Mouse (Mus musculus): ENCODE data around the gene Cavin4. TPM values are rescaled to one million over a fixed set of nuclear protein-coding genes. Genes with fewer than 3 reads are reported as not detected.

The Cavin4 gene
- total and polyA plus RNA-seq, 2 experiments from 2014 or later, result 0.79 to 1.4 TPM

DNA sequence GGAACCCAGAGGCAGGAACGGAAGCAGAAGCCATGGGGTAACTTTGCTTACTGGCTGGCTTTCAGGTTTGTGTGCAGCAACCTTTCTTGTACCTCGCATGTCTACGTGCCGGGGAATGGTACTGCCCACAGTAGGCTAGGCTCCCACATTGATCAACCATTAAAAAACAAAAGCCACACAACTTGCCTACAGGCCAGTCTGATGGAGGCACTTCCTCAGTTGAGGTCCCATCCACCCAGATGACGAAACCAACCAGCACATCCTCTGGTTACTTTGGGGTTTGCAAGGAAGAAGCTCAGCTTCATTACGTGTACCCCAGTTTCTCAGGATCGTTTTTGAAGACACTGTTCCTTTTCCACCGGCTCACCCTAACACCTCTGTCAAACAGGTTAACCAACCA, 6.8 kb upstream of the Cavin4 start:
- no peak for TF ChIP-seq CTCF (IDR thresholded peaks at IDR 0.05)
- Histone ChIP-seq H3K4me2 (ENCODE audit: low read depth, low read length, poor library complexity, severe bottlenecking) (no peak overlapping the region), H3K27me3 (ENCODE audit: insufficient read depth, low read length) (no peaks in the 10 kb centered on the region)

DNA sequence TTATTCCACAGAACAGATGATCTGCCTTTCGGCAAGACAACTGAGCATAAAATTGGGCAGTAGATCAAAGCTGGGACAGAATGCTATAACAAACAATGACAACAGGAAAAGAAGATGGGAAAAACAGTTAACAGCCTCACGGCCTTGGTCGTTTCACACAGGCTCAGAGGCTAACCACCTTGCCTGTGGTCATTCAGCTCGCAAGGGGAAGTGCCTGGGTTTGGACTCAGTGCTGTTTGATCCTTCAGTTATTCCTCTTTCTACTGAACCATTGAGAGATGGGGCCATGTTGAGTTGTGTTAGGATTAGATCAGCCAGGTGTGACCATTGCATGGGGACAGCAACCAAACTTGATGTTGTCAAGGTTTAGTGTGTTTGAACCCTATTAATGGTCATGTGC, 3.2 kb upstream of the Cavin4 start:
- H3K36me3 ChIP-seq (ENCODE audit: insufficient read depth, low read length), result peaks cover 29% of the 10 kb centered on the region
- TF ChIP-seq CTCF (IDR thresholded peaks at IDR 0.05), result no peak
- no peak overlapping the region for H3K27ac ChIP-seq (ENCODE audit: low read depth, low read length)
- no peak overlapping the region for H3K4me3 ChIP-seq (ENCODE audit: low read depth, low read length)
- H3K4me2 ChIP-seq (ENCODE audit: low read depth, low read length, poor library complexity, severe bottlenecking), result no peak overlapping the region
- H3K4me1 ChIP-seq (ENCODE audit: insufficient read depth, low read length), result no peaks in the 10 kb centered on the region
- no peaks in the 10 kb centered on the region for H3K9me3 ChIP-seq (ENCODE audit: low read length)
- no peaks in the 10 kb centered on the region for H3K27me3 ChIP-seq (ENCODE audit: insufficient read depth, low read length)
- DNase-seq (ENCODE audit: low spot score) (no peak), ATAC-seq (ENCODE audit: low FRiP score) (no peak)
- 87% methylated on average over 4 of the region's 4 CpGs for WGBS
- no peak overlapping the region for H3K9ac ChIP-seq (replicated peaks; ENCODE audit: low read length, poor library complexity, severe bottlenecking)

More for the DNA sequence above, 6.8 kb upstream of the Cavin4 start:
- Histone ChIP-seq H3K9me3 (ENCODE audit: low read length) (no peaks in the 10 kb centered on the region), H3K36me3 (ENCODE audit: insufficient read depth, low read length) (peaks cover 29% of the 10 kb centered on the region), H3K27ac (ENCODE audit: low read depth, low read length) (no peak overlapping the region), H3K4me3 (ENCODE audit: low read depth, low read length) (no peak overlapping the region), H3K9ac (replicated peaks; ENCODE audit: low read length, poor library complexity, severe bottlenecking) (no peak overlapping the region), H3K4me1 (ENCODE audit: insufficient read depth, low read length) (no peaks in the 10 kb centered on the region)
- WGBS, result 94% methylated on average over 8 of the region's 8 CpGs
- ATAC-seq (ENCODE audit: low FRiP score), result no peak
- DNase-seq (ENCODE audit: low spot score), result no peak

DNA sequence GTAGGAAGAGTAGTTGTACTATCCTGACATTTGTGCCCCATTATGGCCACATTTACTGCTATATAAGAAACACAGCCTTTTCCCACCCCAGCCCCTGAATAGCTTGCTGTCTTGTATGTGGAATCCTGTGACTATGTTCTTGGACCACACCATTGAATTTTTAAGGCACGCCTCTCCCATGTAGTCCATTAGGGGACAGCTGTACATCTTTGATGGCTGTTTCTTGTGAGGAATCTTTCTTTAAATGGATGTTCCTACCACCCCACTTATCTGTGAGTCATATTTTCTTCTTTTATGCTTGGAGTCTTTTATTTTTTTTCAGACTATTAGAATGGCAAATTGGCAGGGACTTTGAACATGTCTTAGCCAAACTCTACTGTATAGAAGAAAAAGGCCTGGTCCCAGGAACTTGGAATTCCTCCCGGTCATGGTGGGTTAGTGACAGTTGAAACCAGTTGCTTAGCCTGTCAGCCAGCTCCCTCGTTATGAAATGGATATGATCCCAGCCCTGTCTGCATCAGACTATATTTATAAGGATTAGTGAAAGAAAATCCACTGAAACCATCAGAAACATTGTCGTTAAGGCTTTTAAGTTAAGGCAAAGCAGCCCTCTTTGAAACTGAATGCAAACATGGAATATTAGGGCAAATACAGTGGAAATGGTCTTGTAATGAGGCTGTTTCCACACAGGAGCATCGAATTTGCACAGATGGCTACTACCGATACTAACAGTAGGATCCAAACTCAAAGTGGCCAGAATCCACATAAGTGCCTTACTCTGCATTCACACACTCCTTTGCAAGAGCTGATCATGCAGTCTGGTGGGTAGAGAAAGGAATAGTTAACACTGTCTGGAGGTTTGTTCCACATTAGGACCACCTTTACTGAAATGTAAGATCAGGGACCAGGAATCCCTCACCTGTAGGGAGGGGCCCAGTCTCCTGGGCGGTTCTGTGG, 2.4 kb upstream of the Cavin4 start:
- Histone ChIP-seq H3K9ac (replicated peaks; ENCODE audit: low read length, poor library complexity, severe bottlenecking) (no peak overlapping the region), H3K27me3 (ENCODE audit: insufficient read depth, low read length) (no peaks in the 10 kb centered on the region), H3K9me3 (ENCODE audit: low read length) (no peaks in the 10 kb centered on the region), H3K4me3 (ENCODE audit: low read depth, low read length) (no peak overlapping the region), H3K4me1 (ENCODE audit: insufficient read depth, low read length) (no peaks in the 10 kb centered on the region), H3K27ac (ENCODE audit: low read depth, low read length) (no peak overlapping the region), H3K4me2 (ENCODE audit: low read depth, low read length, poor library complexity, severe bottlenecking) (no peak overlapping the region), H3K36me3 (ENCODE audit: insufficient read depth, low read length) (peaks cover 33% of the 10 kb centered on the region)
- TF ChIP-seq CTCF (IDR thresholded peaks at IDR 0.05), result no peak
- ATAC-seq (ENCODE audit: low FRiP score) (no peak), DNase-seq (ENCODE audit: low spot score) (peak; percentile 52)
- WGBS, result 82% methylated on average over 7 of the region's 7 CpGs

DNA sequence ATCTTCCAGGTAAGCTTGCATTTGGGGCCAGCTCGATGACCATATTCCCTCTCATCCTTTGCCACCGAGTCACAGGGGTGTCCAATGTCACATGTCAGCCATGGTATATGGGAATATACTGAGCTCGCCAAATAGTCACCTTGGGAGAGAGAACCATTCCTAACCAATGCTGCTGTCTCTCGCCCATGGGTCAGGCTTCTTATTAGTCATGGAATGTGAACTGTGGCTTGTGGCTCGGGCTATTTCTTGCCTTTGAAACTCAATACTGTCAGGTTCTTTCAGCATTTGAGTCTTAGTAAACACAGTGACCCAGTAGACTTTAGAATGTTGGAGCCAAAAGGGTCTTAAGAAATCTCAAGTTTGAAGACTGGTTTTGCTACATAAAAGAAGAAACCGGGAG, 707 bp downstream of the Cavin4 start:
- Histone ChIP-seq H3K4me3 (ENCODE audit: low read depth, low read length) (no peak overlapping the region), H3K9me3 (ENCODE audit: low read length) (no peaks in the 10 kb centered on the region), H3K27me3 (ENCODE audit: insufficient read depth, low read length) (no peaks in the 10 kb centered on the region), H3K9ac (replicated peaks; ENCODE audit: low read length, poor library complexity, severe bottlenecking) (no peak overlapping the region), H3K36me3 (ENCODE audit: insufficient read depth, low read length) (peaks cover 19% of the 10 kb centered on the region; the same call in 1 of the 2 replicates), H3K4me1 (ENCODE audit: insufficient read depth, low read length) (no peaks in the 10 kb centered on the region), H3K27ac (ENCODE audit: low read depth, low read length) (no peak overlapping the region), H3K4me2 (ENCODE audit: low read depth, low read length, poor library complexity, severe bottlenecking) (no peak overlapping the region)
- ATAC-seq (ENCODE audit: low FRiP score) (no peak), DNase-seq (ENCODE audit: low spot score) (no peak)
- TF ChIP-seq CTCF (IDR thresholded peaks at IDR 0.05), result no peak
- WGBS, result 98% methylated on average over 6 of the region's 6 CpGs

DNA sequence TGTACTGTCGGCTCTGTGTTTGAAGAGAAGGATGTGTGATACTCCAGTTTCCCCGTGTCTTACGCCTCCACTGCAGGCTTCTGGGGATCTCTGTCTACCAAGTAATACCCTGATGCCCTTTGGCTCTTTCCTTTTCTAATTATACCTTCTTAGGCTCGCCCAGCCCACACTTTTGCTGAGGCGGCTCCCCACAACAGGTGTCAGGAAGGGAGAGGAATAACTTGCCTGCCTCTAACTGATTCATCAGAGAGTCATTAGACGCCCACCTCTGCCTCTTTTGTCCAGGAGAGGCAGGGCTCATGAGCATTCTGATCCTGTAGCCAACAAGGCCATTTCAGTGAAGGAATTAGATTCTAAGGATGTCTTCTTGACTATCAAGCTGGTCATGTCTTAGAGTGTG, 4.0 kb downstream of the Cavin4 start:
- Histone ChIP-seq H3K4me2 (ENCODE audit: low read depth, low read length, poor library complexity, severe bottlenecking) (no peak overlapping the region), H3K4me3 (ENCODE audit: low read depth, low read length) (no peak overlapping the region), H3K9ac (replicated peaks; ENCODE audit: low read length, poor library complexity, severe bottlenecking) (no peak overlapping the region), H3K27me3 (ENCODE audit: insufficient read depth, low read length) (no peaks in the 10 kb centered on the region), H3K27ac (ENCODE audit: low read depth, low read length) (no peak overlapping the region), H3K4me1 (ENCODE audit: insufficient read depth, low read length) (no peaks in the 10 kb centered on the region), H3K9me3 (ENCODE audit: low read length) (no peaks in the 10 kb centered on the region), H3K36me3 (ENCODE audit: insufficient read depth, low read length) (peaks cover 28% of the 10 kb centered on the region)
- DNase-seq (ENCODE audit: low spot score) (no peak), ATAC-seq (ENCODE audit: low FRiP score) (no peak)
- TF ChIP-seq CTCF (IDR thresholded peaks at IDR 0.05), result no peak
- WGBS, result 88% methylated on average over 6 of the region's 6 CpGs

DNA sequence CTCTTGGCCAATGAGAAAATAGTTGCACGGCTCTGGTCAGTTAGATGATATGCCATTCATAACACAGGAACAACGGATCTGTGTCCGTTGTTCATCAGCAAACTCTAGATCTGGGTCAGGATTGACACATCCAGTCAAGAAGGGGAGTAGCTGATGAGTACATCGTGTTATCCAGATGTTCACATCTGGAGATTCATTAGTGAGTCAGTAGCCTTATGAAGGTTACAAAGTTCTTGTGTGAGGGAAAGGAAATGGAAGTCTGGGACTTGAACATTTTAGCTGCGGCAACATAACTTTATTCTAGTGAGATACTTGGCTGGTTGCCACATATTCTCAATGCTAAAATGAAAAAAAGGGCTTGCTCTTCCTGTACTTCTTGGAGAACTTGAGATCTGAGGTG, 9.6 kb downstream of the Cavin4 start:
- no peak overlapping the region for H3K9ac ChIP-seq (replicated peaks; ENCODE audit: low read length, poor library complexity, severe bottlenecking)
- no peak overlapping the region for H3K27ac ChIP-seq (ENCODE audit: low read depth, low read length)
- WGBS, result 89% methylated on average over 5 of the region's 5 CpGs
- ATAC-seq (ENCODE audit: low FRiP score) (no peak), DNase-seq (ENCODE audit: low spot score) (no peak)
- no peak for TF ChIP-seq CTCF (IDR thresholded peaks at IDR 0.05)
- H3K4me2 ChIP-seq (ENCODE audit: low read depth, low read length, poor library complexity, severe bottlenecking), result no peak overlapping the region
- H3K9me3 ChIP-seq (ENCODE audit: low read length), result no peaks in the 10 kb centered on the region
- H3K36me3 ChIP-seq (ENCODE audit: insufficient read depth, low read length), result peaks cover 28% of the 10 kb centered on the region
- H3K4me3 ChIP-seq (ENCODE audit: low read depth, low read length), result no peak overlapping the region
- H3K27me3 ChIP-seq (ENCODE audit: insufficient read depth, low read length), result no peaks in the 10 kb centered on the region
- no peaks in the 10 kb centered on the region for H3K4me1 ChIP-seq (ENCODE audit: insufficient read depth, low read length)

All from midbrain, postnatal 0 days (tissue).